Mouse (Mus musculus) embryonic fibroblast, embryonic 13.5 days (primary cell): ENCODE data around the gene Gm17402.

Experiments used
- CTCF ChIP-seq: IDR thresholded peaks from 2 replicates; pipeline ENCODE4 v1.5.1; 2011; ENCODE audit warnings: mild to moderate bottlenecking, control low read depth, low read length, moderate library complexity, borderline replicate concordance; ENCODE audit not compliant: insufficient read depth
- POLR2A ChIP-seq: IDR thresholded peaks from 2 replicates; pipeline ENCODE4 v1.6.1; 2011; ENCODE audit warnings: low read depth, mild to moderate bottlenecking, control low read depth, low read length, moderate library complexity

DNA sequence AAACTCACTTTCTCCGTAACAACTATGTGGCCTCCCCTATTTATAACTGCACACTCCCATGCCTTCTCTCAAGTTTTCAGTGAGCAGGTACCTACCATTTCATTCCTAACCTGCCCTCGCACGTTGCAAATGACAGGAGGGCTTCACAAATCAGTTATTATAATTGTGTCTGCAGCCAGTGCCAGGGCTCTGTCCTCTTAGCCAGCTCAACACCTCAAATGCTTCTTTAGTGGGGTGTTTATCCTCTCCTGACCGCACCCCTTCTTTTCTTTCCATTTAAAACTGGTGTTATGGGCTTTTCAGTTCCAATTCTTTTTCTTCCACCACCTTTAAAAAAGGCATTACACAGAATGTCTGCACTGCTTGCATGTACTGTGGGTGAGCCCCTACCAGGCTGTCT lies 2.8 kb downstream of the Gm17402 start:
- TF ChIP-seq POLR2A (no peak), CTCF (no peak)
